Mouse (Mus musculus) liver, embryonic 14.5 days (tissue): Measurements from ENCODE around the gene Apobec4.

Source experiments
- CTCF ChIP-seq: IDR thresholded peaks from 2 replicates; pipeline ENCODE4 v1.5.1; 2016; ENCODE audit warnings: antibody characterized with exemption, low read depth, control low read depth
- EP300 ChIP-seq: IDR thresholded peaks from 2 replicates; pipeline ENCODE4 v1.6.1; 2016; ENCODE audit warnings: antibody characterized with exemption, low read depth

- TF ChIP-seq EP300 (no peak), CTCF (no peak)
Observed at GRCm38 (mm10) chr1:152771016-152771415, 20.7 kb downstream of the Apobec4 start.
